Mouse (Mus musculus) hematopoietic stem cell, adult 5-6 weeks (primary cell): Measurements from ENCODE around the gene Plekhg3. TPM values are rescaled to one million over a fixed set of nuclear protein-coding genes. Genes with fewer than 3 reads are reported as not detected.

Experiments
- ATAC-seq, 2 experiments: fragments of 125-278 bp in 1 of 2; replicated peaks in 1 of 2; 2 replicates each; pipeline ENCODE4 v1.8.0; 2016 to 2017; ENCODE audit warnings: inconsistent platforms in 2 of 2, mild to moderate bottlenecking in 2 of 2, moderate number of reproducible peaks in 2 of 2, low read depth in 1 of 2, moderate TSS enrichment in 1 of 2; ENCODE audit not compliant: low FRiP score in 2 of 2, poor library complexity in 2 of 2, severe bottlenecking in 2 of 2, insufficient read depth in 1 of 2, low TSS enrichment in 1 of 2
- total RNA-seq: library from RNA; stranded (forward); fragments of 172-1452, 232-1000 nt; gene quantifications from 2 replicates; pipeline ENCODE4 v1.2.3, GENCODE M21; 2017

The Plekhg3 gene
- total RNA-seq, 1 experiment from 2014 or later = 9.6 TPM

DNA sequence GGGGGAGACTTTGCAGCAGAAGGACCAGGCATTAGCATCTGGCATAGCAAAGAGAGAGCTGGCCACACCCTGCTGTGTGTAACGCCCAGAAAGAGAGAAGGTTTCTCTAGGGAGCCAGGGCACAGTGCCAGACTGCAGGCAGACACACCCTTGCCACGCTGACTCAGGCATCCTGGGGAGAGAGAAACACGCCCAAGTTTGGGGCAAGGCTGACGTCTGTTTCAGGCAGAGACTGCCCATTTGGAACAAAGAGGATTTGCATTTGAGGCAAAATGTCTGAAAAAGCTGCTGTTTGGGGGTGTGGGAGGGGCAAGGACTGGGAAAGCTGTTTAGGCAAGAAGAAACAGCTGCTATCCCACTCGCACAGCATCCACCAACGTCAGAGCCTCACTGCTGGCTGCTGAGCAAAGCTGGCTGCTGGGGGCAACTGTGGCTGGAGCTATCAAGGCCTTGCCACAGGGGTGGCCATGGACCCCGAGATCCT, 63.2 kb downstream of the Plekhg3 start:
- ATAC-seq = peak; percentile 60 to 77

DNA sequence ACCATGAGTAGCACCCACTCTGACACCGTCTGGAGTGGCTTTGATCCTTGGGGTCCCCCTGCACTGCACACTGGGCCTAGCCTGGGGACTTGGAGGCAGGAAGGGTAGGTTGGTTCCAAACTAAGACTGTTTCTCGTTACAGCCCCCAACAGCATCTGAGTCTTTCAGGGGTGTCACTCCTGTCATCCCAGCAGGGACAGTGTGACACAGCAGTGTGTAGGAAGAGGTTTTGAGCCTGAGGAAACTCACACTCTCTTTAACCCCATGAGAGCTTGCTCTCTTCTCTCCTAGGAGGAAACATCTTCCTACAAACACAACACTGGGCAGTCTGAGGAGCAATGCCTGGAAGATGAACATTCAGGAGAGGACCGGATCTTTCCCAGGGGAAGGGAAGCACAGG, 63.9 kb downstream of the Plekhg3 start:
- ATAC-seq = no peak

DNA sequence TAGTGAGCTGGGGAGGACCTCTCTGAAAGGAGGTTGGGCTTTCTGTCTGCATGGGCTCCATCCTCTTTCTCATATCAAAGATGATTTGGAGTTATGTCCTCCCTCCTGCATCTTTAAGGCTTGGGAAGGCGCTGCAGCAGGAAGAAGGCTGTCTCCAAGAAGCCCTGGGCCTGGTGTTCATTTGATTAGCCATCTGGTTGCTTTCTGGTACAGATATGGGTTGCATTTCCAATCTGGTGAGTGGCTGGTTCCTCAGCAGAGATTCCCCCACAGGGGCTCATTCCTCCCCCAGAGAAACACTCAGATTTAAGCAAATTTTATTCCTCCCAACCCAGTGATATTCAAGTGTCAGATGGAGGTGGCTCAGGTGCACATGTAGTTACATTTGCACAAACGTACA, 65.1 kb downstream of the Plekhg3 start:
- no peak for ATAC-seq

DNA sequence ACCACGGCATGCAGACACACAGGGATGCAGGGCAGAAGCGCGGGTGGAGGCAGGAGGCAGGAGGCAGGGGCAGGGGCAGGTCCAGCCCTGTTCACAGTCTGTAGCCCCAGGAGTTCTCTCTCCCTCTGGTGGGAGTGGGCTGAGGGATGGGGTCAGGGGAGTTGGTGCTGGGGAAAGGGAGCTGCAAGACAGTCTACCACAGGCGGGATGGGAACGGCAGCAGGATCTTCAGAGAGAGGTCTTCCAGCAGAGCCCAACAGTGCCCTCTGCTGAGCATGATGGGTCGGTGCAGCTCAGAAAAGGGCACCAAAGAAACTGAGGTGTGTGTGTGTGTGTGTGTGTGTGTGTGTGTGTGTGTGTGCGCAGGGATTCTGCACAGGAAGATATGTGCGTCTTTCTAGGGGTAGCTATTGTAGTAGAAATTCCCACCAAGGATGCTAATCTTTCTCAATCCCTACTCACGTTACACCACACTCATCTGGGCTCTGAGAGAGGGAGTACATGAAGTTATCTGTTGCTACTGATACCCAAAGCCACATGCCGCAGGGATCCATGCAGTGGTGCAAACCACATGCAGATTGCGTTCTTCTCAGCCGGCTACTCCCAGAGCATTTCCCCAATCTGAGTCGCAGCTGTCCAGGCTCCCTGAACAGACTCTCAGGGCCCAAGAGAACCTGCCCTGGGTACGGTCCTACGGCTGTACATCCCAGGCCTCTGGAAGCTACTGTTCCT, 65.8 kb downstream of the Plekhg3 start:
- ATAC-seq = peak; percentile 51 to 57; a peak in 2 of 4 replicates

DNA sequence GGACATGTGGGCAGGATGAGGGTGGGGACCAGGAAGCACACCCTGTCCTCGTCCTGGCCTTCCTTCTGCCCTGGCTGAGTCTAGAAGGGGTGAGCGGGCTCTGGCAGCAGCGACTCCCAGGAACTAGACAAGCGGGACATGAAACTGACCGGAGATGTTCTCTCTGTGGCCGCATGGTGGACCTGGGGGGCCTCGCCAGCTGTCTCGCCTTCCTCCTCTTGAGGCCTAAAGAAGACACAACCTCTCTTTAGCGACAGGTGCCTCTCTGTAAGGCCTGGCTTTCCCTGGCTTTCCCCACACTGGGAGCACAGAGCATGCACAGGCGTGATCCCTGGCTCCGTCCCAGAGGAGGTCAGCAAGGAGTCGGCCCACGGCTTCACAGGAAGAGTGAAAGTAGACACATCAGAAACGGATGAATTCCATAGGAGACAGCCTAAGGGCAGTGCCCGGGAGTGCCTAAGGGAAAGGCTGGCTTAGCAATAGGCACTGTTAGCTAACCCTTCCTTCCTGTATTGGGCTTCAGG, 66.9 kb downstream of the Plekhg3 start:
- ATAC-seq = no peak

DNA sequence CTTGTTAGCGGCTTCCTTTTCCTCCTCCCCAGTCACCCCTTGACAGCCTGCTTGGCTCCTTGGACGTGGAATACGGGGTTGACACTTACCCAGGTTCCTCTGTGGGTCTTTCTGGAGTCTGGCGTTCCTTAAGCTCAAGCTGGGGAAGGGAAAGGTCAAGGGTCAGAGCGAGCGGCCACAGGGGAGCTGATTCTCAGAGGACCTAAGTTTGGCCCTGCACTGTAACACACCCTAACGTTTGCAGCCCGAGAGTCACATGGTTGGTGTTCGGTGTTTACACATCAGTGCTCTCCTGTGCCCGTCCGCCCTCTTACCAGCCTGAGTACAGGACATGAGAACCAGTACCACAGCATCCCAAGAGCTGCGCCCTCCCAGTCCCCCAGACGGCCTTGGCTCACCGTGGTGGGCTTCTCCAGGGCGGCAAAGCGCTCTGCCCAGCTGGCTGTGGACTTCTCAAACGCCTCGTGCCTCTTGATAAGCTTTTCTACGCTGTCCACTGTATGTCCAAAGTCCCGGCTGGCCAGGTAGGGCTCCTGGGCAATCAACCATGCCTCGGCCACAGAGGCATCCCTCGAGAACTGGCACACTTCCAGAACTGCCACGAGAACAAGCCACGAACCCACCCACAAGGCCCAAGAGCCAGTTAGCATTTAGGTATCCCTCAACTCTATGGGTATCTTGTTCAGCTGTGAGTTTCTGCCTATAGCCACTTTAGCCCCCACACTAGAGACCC, 67.7 kb downstream of the Plekhg3 start:
- ATAC-seq = no peak

DNA sequence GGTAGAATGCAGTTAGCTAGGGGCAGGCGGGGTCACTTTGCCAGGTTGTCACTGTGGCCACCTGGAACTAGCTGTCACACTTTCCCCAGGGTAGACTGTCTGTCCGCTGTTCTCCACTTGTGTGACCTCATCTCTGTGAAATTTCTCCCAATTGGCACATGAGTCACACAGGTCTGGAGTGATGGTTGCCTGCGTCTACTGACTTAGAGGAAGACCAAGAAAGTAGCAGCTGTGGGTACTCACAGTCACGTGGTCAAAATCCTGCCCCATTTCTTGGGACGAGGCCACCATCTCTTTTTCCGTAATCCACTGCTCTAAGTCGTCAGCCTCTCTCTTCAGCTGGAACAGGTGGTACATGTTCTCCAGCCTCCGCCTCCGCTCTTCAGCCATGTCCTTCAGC, 73.1 kb downstream of the Plekhg3 start:
- no peak for ATAC-seq

DNA sequence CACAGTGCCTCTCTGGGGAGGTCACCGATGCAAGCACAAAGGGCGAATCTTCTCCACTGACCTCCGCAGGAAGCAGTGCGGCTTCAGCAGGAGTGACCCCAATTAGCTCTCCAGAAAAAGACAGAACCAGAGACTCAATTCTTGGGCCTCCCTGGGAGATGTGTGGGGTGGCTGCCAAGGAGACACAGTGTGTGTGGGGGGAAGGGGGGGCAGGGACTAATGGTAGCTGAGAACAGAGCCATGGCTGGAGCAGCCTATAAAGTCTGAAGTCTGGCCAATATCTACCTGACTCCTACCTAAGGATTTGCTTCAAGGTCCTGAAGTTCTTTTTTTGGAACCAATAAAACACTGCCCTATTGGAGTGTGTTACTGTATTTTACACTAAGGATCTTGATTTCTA, 73.9 kb downstream of the Plekhg3 start:
- ATAC-seq = no peak

DNA sequence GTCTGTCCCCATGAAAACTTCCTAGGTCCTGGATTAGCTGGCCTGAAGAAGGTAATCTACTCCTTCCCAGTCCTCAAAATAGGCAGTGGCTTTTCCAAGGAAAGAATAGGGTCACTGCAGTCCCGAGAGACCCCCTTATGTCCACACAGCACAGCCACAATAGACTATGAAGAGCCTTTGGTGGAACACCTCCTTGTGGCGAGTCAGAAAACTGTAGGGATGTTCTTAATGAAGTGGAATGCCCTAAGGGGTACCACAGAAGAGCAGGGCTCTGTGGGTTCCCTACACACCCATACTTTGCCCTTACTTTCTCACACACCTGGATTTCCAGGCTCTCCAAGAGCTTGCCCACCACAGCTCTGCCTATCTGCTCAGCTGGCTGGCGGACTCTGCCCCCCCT, 75.1 kb downstream of the Plekhg3 start:
- 0 out of 4 replicates have a peak, but pooled peaks of 1 of the 2 experiments have one; percentile 8 for ATAC-seq

DNA sequence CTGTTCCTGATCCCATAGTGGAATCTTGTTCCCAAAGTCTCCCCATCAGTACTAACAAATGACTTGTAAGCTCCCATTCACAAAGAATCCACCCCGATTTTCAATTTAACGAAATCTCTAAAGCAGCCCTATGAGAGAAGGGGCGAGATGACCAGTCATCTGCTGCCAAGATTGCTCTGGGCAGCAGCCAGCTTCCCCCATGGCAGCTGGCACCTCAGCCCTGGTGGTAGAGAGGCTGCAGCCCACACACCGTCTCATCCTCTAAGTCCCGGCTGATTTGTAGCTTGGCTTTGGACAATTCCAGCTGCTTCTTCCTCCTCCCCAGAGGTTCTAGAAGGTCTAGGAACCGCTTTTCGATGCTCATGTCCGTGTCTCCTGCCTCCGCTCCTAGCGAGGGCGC, 77.5 kb downstream of the Plekhg3 start:
- no peak for ATAC-seq

DNA sequence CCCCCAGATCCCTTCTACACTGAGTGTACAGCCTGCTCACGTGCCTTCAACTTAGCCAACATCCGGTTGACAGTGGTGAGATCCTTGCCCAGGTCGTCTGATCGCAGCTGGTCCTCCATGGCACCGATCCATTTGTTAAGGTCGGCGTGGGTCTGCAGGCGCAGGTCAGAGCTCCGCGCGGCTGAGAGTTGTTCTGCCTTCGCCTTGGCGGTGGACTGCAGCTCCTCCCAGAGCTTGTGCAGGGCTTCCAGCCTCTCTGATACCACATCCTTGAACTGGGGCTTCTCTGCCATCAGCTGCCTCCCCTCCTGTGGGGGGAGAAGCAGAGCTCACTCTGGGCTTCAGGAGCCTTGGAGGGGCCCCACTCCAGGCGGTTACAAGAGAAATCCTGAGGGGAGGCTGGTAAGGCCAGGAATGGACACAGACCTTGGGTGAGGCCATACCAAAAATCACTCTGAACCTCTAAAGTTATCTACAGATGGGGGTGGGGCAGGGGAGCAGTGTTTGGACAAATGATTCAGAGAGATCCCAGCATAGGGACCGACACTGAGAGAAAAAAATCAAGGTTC, 78.4 kb downstream of the Plekhg3 start:
- no peak for ATAC-seq

DNA sequence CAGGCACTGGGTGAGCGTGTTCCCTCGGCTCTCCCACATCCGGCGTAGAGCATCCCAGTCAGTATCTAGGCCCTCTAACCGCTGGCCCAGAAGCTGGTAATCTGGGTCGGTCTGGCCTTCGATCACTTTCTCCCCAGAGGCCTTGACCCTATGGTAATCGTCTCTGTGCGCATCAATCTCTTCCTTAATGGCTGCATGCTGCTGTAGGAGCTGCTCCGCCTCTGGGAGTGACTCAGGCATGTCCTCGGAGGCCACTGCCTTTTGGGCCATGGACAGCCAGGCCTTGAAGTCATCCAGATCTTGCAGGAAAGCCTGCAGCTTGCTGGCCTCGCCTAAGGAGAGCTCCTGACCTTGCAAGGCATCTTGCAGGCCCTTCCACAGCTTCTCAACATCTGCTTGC, 81.9 kb downstream of the Plekhg3 start:
- ATAC-seq = no peak

DNA sequence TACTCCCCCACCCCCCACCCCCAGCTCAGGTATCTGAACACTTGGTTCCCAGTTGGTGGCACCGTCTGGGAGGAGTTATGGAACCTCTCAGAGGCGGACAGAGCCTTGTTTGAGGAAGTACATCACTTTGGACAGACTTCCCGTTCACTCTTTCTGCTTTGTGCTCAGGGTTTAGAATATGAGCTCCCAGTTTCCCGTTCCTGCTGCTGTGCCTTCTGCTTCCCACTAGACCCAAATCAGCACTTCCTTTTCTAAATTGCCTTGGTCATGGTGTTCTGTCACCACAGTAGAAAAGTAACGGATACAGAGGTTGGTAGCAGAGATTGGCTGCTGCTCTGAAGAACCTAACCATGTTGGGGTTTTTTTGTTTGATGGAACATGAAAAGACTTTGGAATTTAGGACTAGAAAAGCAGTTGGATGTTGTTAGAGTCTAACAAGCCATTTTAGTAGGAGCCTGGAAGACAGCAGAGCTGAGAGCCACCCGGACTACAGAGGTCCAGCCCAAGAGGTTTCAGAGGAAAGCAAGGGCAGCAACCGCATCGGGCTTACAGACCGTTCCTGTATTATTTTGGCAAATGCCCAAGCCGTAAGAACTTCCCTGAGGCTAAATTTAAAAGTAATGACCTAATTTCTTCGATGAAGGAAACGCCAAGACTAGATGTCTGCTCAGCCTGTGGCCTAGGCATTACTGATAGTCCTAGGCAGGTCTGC, 84.3 kb downstream of the Plekhg3 start:
- ATAC-seq = peak; percentile 81 to 85

DNA sequence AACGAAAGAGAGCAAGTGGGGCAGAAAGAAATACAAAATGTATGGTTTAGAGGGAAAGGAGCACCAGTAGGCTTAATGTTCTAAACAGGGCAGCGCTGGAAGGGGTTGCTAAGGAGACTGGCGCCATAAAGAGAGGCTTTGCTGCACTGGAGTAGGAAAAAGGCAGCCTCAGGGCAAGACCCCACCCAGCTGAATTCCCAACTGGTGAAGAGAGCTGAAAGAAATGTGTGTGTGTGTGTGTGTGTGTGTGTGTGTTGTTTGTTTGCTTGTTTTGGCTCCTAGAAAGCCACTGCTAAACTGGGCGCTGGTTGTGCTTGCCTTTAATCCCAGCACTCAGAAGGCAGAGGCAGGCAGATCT, 84.9 kb downstream of the Plekhg3 start:
- no peak for ATAC-seq

DNA sequence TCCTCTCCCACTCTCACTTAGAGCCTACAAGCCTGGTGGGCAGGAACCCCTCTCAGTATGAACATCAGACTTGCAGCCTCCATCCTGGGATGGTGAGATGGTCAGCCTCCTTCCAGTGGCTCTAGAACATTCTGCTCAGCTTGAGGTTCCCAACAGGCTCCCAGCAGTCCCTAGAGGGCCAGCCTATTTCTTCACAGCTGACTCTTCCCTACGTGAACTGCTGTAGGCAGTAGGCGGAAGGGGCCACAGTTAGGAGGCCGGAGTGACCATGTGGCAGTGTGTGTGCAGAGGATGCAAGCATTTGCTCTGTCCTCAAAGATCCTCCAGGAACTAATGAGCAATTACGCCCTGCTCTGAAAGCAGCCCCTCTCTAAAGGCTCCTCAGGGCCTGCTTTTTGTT, 87.5 kb downstream of the Plekhg3 start:
- no peak for ATAC-seq

DNA sequence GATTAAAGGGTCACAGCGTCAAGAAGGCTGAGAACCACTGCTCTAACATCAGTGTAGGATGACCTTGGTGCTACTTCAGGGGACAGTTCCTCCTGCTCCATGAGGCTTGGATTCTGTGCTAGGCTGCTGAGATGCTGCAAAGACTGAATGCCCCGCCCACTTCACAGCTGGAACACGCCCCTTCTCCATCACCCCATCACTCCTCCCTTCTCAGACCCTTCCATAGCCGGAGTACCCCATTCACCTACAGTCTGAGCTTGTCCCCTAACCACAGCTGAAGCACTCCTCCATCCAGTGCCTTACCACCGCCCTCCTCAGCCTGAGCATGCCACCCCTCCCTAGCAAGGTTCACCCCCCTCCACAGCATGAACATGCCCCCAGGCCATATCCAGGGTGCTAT, 89.2 kb downstream of the Plekhg3 start:
- ATAC-seq = no peak

DNA sequence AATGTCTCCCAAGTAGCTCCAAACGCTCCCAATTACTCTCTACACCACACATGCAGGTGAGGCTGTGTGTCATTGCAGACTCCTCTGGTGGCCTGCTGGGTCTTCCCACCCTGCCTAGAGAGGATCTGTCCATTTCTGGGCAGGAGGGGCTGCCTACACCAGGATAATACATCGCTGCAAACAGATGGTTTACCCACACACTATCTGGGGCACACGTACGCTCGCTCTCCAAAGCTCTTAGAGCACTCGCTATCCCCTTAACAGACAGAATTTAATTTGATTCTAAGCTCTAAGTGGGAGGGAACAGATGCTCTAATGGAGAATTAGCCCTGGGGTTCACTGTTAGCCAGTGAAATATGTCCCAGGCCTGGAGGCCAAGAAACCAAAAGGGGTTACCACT, 92.7 kb downstream of the Plekhg3 start:
- no peak for ATAC-seq
